Mouse (Mus musculus): Measurements from ENCODE around the gene Sec14l2.

- no peak for TF ChIP-seq CTCF (IDR thresholded peaks at IDR 0.05; ENCODE audit: insufficient read depth, low read length)
- peak; percentile 20; the same call in 1 of the 2 replicates for TF ChIP-seq POLR2A (IDR thresholded peaks at IDR 0.05; ENCODE audit: borderline replicate concordance, extremely low read depth, low read depth, low read length)
Observed at GRCm38 (mm10) chr11:4069664-4070063, 53.6 kb downstream of the Sec14l2 start.
